Mouse (Mus musculus): ENCODE measurements at regions not wholly inside any gene's neighbourhood (a gene's known extent, or its start where the extent isn't known, plus 50 kb on each side); places are given as distances from the start of the nearest gene placed in this dataset.

- H3K4me3 ChIP-seq = peak overlapping the region; percentile 62
- H3K9ac ChIP-seq = no peak overlapping the region
- peak overlapping the region; percentile 87 for H3K4me2 ChIP-seq
- H3K27me3 ChIP-seq (replicated peaks) = no peaks in the 10 kb centered on the region
- 45% methylated on average over 5 of the region's 5 CpGs for WGBS
- H3K36me3 ChIP-seq = no peaks in the 10 kb centered on the region
- ATAC-seq (ENCODE audit: insufficient number of reproducible peaks, low FRiP score) = no peak
- peak overlapping the region; percentile 25; the same call in 1 of the 2 replicates for H3K27ac ChIP-seq (ENCODE audit: poor library complexity, severe bottlenecking)
- H3K9me3 ChIP-seq (replicated peaks) = no peaks in the 10 kb centered on the region
- peaks cover 23% of the 10 kb centered on the region for H3K4me1 ChIP-seq (replicated peaks)
These were observed 58.6 kb upstream of the Abca1 start for GRCm38 (mm10) chr4:53218291-53218640.

GRCm38 (mm10) chr4:53217608-53218290, 58.1 kb upstream of the Abca1 start:
- ATAC-seq (ENCODE audit: insufficient number of reproducible peaks, low FRiP score) = peak; percentile 85
- H3K27me3 ChIP-seq (replicated peaks) = no peaks in the 10 kb centered on the region
- no peaks in the 10 kb centered on the region for H3K36me3 ChIP-seq
- no peaks in the 10 kb centered on the region for H3K9me3 ChIP-seq (replicated peaks)
- H3K4me1 ChIP-seq (replicated peaks) = peaks cover 23% of the 10 kb centered on the region
- peak overlapping the region; percentile 63 for H3K9ac ChIP-seq
- H3K27ac ChIP-seq (ENCODE audit: poor library complexity, severe bottlenecking) = peak overlapping the region; percentile 72
- peak overlapping the region; percentile 87 for H3K4me2 ChIP-seq
- under 1% methylated on average over 38 of the region's 38 CpGs for WGBS
- peak overlapping the region; percentile 62 for H3K4me3 ChIP-seq

- WGBS = 72% methylated on average over 4 of the region's 4 CpGs
- Histone ChIP-seq H3K9me3 (replicated peaks) (no peaks in the 10 kb centered on the region), H3K9ac (no peak overlapping the region), H3K4me2 (no peak overlapping the region), H3K4me1 (replicated peaks) (0 out of 2 replicates have a peak, but pooled peaks cover 5% of the 10 kb centered on the region), H3K27me3 (replicated peaks) (no peaks in the 10 kb centered on the region), H3K36me3 (no peaks in the 10 kb centered on the region), H3K27ac (ENCODE audit: poor library complexity, severe bottlenecking) (no peak overlapping the region), H3K4me3 (no peak overlapping the region)
- ATAC-seq (ENCODE audit: insufficient number of reproducible peaks, low FRiP score) = no peak
These were observed 52.8 kb upstream of the Abca1 start for GRCm38 (mm10) chr4:53212541-53212940.

GRCm38 (mm10) chr4:53210685-53211084, 51.0 kb upstream of the Abca1 start:
- H3K9ac ChIP-seq = no peak overlapping the region
- whole genome bisulfite sequencing = 74% methylated on average over 3 of the region's 3 CpGs
- H3K9me3 ChIP-seq (replicated peaks) = no peaks in the 10 kb centered on the region
- H3K27ac ChIP-seq (ENCODE audit: poor library complexity, severe bottlenecking) = no peak overlapping the region
- H3K4me1 ChIP-seq (replicated peaks) = no peaks in the 10 kb centered on the region; the same call in 1 of the 2 replicates
- no peaks in the 10 kb centered on the region for H3K27me3 ChIP-seq (replicated peaks)
- ATAC-seq (ENCODE audit: insufficient number of reproducible peaks, low FRiP score) = no peak
- H3K4me3 ChIP-seq = no peak overlapping the region
- H3K36me3 ChIP-seq = no peaks in the 10 kb centered on the region
- H3K4me2 ChIP-seq = no peak overlapping the region

Measured in heart, embryonic 12.5 days (tissue).